Mouse (Mus musculus): Measurements from ENCODE around the gene Prc1. TPM values are rescaled to one million over a fixed set of nuclear protein-coding genes. Genes with fewer than 3 reads are reported as not detected.

Gene Prc1
- total and polyA plus RNA-seq, 3 experiments, result 52.5 to 83.0 (median 75.6) TPM

- H3K9ac ChIP-seq (ENCODE audit: insufficient read depth, low read depth), result no peak overlapping the region
- dilution Hi-C loops (cut with MboI; ENCODE audit: extremely low pct_ligation_motif_present, extremely low pct_unique_long_range_greater_than_20kb, low sequenced_read_pairs), result no loop called here
Observed at GRCm38 (mm10) chr7:80341793-80342192, 47.5 kb downstream of the Prc1 start.

GRCm38 (mm10) chr7:80342858-80343257 is 48.6 kb downstream of the Prc1 start, which contains the start of gene Hddc3:
Gene Hddc3 (plus strand): TSS chr7:80343104.
- H3K4me1 ChIP-seq (ENCODE audit: control insufficient read depth in 1 of 2, insufficient read depth in 2 of 2), result peaks cover 16 to 53% of the 10 kb centered on the region in 2 experiments
- dilution Hi-C loops (cut with MboI; ENCODE audit: extremely low pct_ligation_motif_present, extremely low pct_unique_long_range_greater_than_20kb, low sequenced_read_pairs) (no loop called here), in situ Hi-C loops (cut with MboI; ENCODE audit: low pct_ligation_motif_present, low pct_unique_long_range_greater_than_20kb, low sequenced_read_pairs) (loop anchor here (5.0 kb wide), 1 partner anchor 34 kb away; no protein-coding TSS in a partner anchor)
- peak within 1 kb of the TSS; percentile 55 to 60 (median 55) for H3K4me3 ChIP-seq (replicated peaks in 1 of 3; ENCODE audit: low read depth in 2 of 3, low read length in 2 of 3, poor library complexity in 1 of 3)
- H3K27ac ChIP-seq (ENCODE audit: insufficient read depth, low read depth), result peak within 1 kb of the TSS; percentile 2; the same call in 1 of the 2 replicates
- H3K36me3 ChIP-seq (replicated peaks in 1 of 2; ENCODE audit: control insufficient read depth in 1 of 2, insufficient read depth in 1 of 2, low read length in 1 of 2), result peaks cover 0 to 16% of the 10 kb centered on the region in 2 experiments
- peak within 1 kb of the TSS; percentile 41; the same call in 1 of the 2 replicates for H3K4me2 ChIP-seq (ENCODE audit: insufficient read depth, low read depth, poor library complexity, severe bottlenecking)
- no peaks in the 10 kb centered on the region for H3K79me2 ChIP-seq (replicated peaks; ENCODE audit: control insufficient read depth, extremely low read depth, insufficient read depth, poor library complexity, severe bottlenecking)
- peak; percentile 93 for DNase-seq (ENCODE audit: extremely low read depth)
- H3K27me3 ChIP-seq (replicated peaks), result peaks cover 15% of the 10 kb centered on the region
- peaks cover 6% of the 10 kb centered on the region for H3K9me3 ChIP-seq (replicated peaks; ENCODE audit: low read length)
- H3K9ac ChIP-seq (ENCODE audit: insufficient read depth, low read depth), result peak within 1 kb of the TSS; percentile 63
- TF ChIP-seq PAX5 (IDR thresholded peaks at IDR 0.05; ENCODE audit: low read length) (no peak), CTCF (conservative IDR thresholded peaks at IDR 0.05 in 1 of 2, IDR thresholded peaks at IDR 0.05 in 1 of 2; ENCODE audit: low read depth in 2 of 2, low read length in 2 of 2) (peak; percentile 66 to 89), USF2 (conservative IDR thresholded peaks at IDR 0.05; ENCODE audit: low read depth, low read length) (no peak), ZKSCAN1 (IDR thresholded peaks at IDR 0.05; ENCODE audit: borderline replicate concordance, low read depth, low read length) (no peak), NELFE (IDR thresholded peaks at IDR 0.05; ENCODE audit: low read depth, low read length) (peak; percentile 92), RCOR1 (conservative IDR thresholded peaks at IDR 0.05; ENCODE audit: low read depth, low read length) (no peak), IRF4 (IDR thresholded peaks at IDR 0.05; ENCODE audit: low read depth, low read length) (peak; percentile 37; the same call in 1 of the 2 replicates), GABPA (IDR thresholded peaks at IDR 0.05; ENCODE audit: insufficient replicate concordance, low read depth, low read length) (no peak), KAT2A (IDR thresholded peaks at IDR 0.05; ENCODE audit: insufficient replicate concordance, low read length) (no peak), MXI1 (IDR thresholded peaks at IDR 0.05; ENCODE audit: low read depth, low read length) (peak; percentile 74), NRF1 (IDR thresholded peaks at IDR 0.05; ENCODE audit: low read depth, low read length) (peak; percentile 84), TBP (conservative IDR thresholded peaks at IDR 0.05; ENCODE audit: low read depth, low read length) (peak; percentile 63; the same call in 1 of the 2 replicates), CHD2 (IDR thresholded peaks at IDR 0.05; ENCODE audit: low read length) (peak; percentile 82), RAD21 (IDR thresholded peaks at IDR 0.05; ENCODE audit: low read depth, low read length) (no peak; the same call in 1 of the 2 replicates), POLR2A (IDR thresholded peaks at IDR 0.05; ENCODE audit: low read depth, low read length) (peak; percentile 86), MAX (IDR thresholded peaks at IDR 0.05; ENCODE audit: low read length) (peak; percentile 69; the same call in 1 of the 2 replicates), ELF1 (IDR thresholded peaks at IDR 0.05; ENCODE audit: low read depth, low read length) (peak; percentile 76), E2F4 (IDR thresholded peaks at IDR 0.05; ENCODE audit: insufficient replicate concordance, low read depth, low read length) (no peak), SMC3 (IDR thresholded peaks at IDR 0.05; ENCODE audit: low read depth, low read length) (peak; percentile 35; the same call in 1 of the 2 replicates), HCFC1 (IDR thresholded peaks at IDR 0.05; ENCODE audit: low read depth, low read length) (peak; percentile 72), POLR2AphosphoS2 (IDR thresholded peaks at IDR 0.05; ENCODE audit: low read depth, low read length) (peak; percentile 82; the same call in 1 of the 2 replicates), ZMIZ1 (IDR thresholded peaks at IDR 0.05; ENCODE audit: low read depth, low read length) (peak; percentile 68; the same call in 1 of the 2 replicates), ZC3H11A (IDR thresholded peaks at IDR 0.05; ENCODE audit: low read depth, low read length) (no peak), MAFK (IDR thresholded peaks at IDR 0.05; ENCODE audit: insufficient replicate concordance, low read length) (no peak), MYC (IDR thresholded peaks at IDR 0.05; ENCODE audit: low read depth, low read length) (peak; percentile 83), MEF2A (IDR thresholded peaks at IDR 0.05; ENCODE audit: borderline replicate concordance, low read depth, low read length) (0 out of 2 replicates have a peak, but pooled peaks have one; percentile 18), SIN3A (IDR thresholded peaks at IDR 0.05; ENCODE audit: low read length) (peak; percentile 89), ETS1 (conservative IDR thresholded peaks at IDR 0.05; ENCODE audit: low read depth, low read length) (0 out of 2 replicates have a peak, but pooled peaks have one; percentile 17), EP300 (IDR thresholded peaks at IDR 0.05; ENCODE audit: low read length) (peak; percentile 7; the same call in 1 of the 2 replicates), USF1 (IDR thresholded peaks at IDR 0.05; ENCODE audit: low read depth, low read length) (no peak)

More at GRCm38 (mm10) chr7:80341793-80342192, 47.5 kb downstream of the Prc1 start:
- no peak for TF ChIP-seq ZC3H11A (IDR thresholded peaks at IDR 0.05; ENCODE audit: low read depth, low read length)
- TF ChIP-seq MAX (IDR thresholded peaks at IDR 0.05; ENCODE audit: low read length), result no peak
- no peak for TF ChIP-seq NRF1 (IDR thresholded peaks at IDR 0.05; ENCODE audit: low read depth, low read length)
- no peak for TF ChIP-seq ZMIZ1 (IDR thresholded peaks at IDR 0.05; ENCODE audit: low read depth, low read length)
- TF ChIP-seq NELFE (IDR thresholded peaks at IDR 0.05; ENCODE audit: low read depth, low read length), result no peak
- no peak for TF ChIP-seq MEF2A (IDR thresholded peaks at IDR 0.05; ENCODE audit: borderline replicate concordance, low read depth, low read length)
- no peak for TF ChIP-seq ZKSCAN1 (IDR thresholded peaks at IDR 0.05; ENCODE audit: borderline replicate concordance, low read depth, low read length)
- no peak for TF ChIP-seq SMC3 (IDR thresholded peaks at IDR 0.05; ENCODE audit: low read depth, low read length)
- no peak for DNase-seq (ENCODE audit: extremely low read depth)
- no peak overlapping the region for H3K4me3 ChIP-seq (replicated peaks in 1 of 3; ENCODE audit: low read depth in 2 of 3, low read length in 2 of 3, poor library complexity in 1 of 3)
- peaks cover 6% of the 10 kb centered on the region for H3K9me3 ChIP-seq (replicated peaks; ENCODE audit: low read length)
- in situ Hi-C loops (cut with MboI; ENCODE audit: low pct_ligation_motif_present, low pct_unique_long_range_greater_than_20kb, low sequenced_read_pairs), result loop anchor here (5.0 kb wide), 1 partner anchor 36 kb away; no protein-coding TSS in a partner anchor
- H3K4me2 ChIP-seq (ENCODE audit: insufficient read depth, low read depth, poor library complexity, severe bottlenecking), result no peak overlapping the region
- peaks cover 16 to 47% of the 10 kb centered on the region in 2 experiments for H3K4me1 ChIP-seq (ENCODE audit: control insufficient read depth in 1 of 2, insufficient read depth in 2 of 2)
- peaks cover 5 to 25% of the 10 kb centered on the region in 2 experiments for H3K36me3 ChIP-seq (replicated peaks in 1 of 2; ENCODE audit: control insufficient read depth in 1 of 2, insufficient read depth in 1 of 2, low read length in 1 of 2)
- H3K27ac ChIP-seq (ENCODE audit: insufficient read depth, low read depth), result no peak overlapping the region
- H3K79me2 ChIP-seq (replicated peaks; ENCODE audit: control insufficient read depth, extremely low read depth, insufficient read depth, poor library complexity, severe bottlenecking), result no peaks in the 10 kb centered on the region
- peaks cover 15% of the 10 kb centered on the region for H3K27me3 ChIP-seq (replicated peaks)

Measured in CH12.LX (cell line).